Mouse (Mus musculus) neural tube, embryonic 14.5 days (tissue): ENCODE results near the gene Rcn3. TPM values are rescaled to one million over a fixed set of nuclear protein-coding genes. Genes with fewer than 3 reads are reported as not detected.
"Not testable (repeated sequence)": the region's sequence is repeated elsewhere in the genome, so short reads cannot be mapped to it uniquely, and the experiment has no call there.

Experiments
- ATAC-seq: fragments of 200-750 bp; cut with Nextera tagmentation; 2 replicates; pipeline ENCODE4 v1.8.0; 2017; ENCODE audit warnings: low read depth, mild to moderate bottlenecking, moderate TSS enrichment, moderate library complexity
- H3K27ac ChIP-seq: fragments of 300-500 bp; sonication (generic); 2 replicates; pipeline ENCODE4 v1.5.1; 2014; ENCODE audit warnings: low read depth, mild to moderate bottlenecking, control low read depth, low read length, moderate library complexity, mixed read lengths
- H3K27me3 ChIP-seq: fragments of 300-500 bp; sonication (generic); 2 replicates; pipeline ENCODE4 v1.6.1; 2014; ENCODE audit warnings: low read length; ENCODE audit not compliant: control insufficient read depth, insufficient read depth
- H3K36me3 ChIP-seq: fragments of 300-500 bp; sonication (generic); 2 replicates; pipeline ENCODE4 v1.6.1; 2014; ENCODE audit warnings: low read length, mixed read lengths; ENCODE audit not compliant: control insufficient read depth, insufficient read depth
- H3K4me1 ChIP-seq: fragments of 300-500 bp; sonication (generic); 2 replicates; pipeline ENCODE4 v1.6.1; 2014; ENCODE audit warnings: low read length; ENCODE audit not compliant: control insufficient read depth, insufficient read depth
- H3K4me2 ChIP-seq: fragments of 300-500 bp; sonication (generic); 2 replicates; pipeline ENCODE4 v1.6.1; 2014; ENCODE audit warnings: mild to moderate bottlenecking, low read depth, low read length, control low read depth
- H3K4me3 ChIP-seq: fragments of 300-500 bp; sonication (generic); 2 replicates; pipeline ENCODE4 v1.5.1; 2014; ENCODE audit warnings: low read depth, low read length, control low read depth, mixed read lengths
- H3K9ac ChIP-seq: fragments of 300-500 bp; sonication (generic); replicated peaks from 2 replicates; pipeline ENCODE4 v1.6.1; 2014; ENCODE audit warnings: low read depth, mild to moderate bottlenecking, control low read depth, low read length, mixed read lengths
- H3K9me3 ChIP-seq: fragments of 300-500 bp; sonication (generic); 2 replicates; pipeline ENCODE4 v1.6.1; 2016; ENCODE audit warnings: low read length; ENCODE audit not compliant: control insufficient read depth
- WGBS: fragments of 180-500 bp; shearing (Covaris S2); extraction: QIAGEN DNeasy Blood & Tissue Kit; methylation state at CpG from one replicate; pipeline ENCODE4 v1.1.7; 2014; 5-methylcytosine and 5-hydroxymethylcytosine counted together
- polyA plus RNA-seq: library from polyadenylated mRNA; unstranded; fragments of >200 nt; fragmentation: Nextera tagmentation; extraction: Ambion mirVana; gene quantifications from 2 replicates; pipeline ENCODE4 v1.2.1, GENCODE M21; 2014

The Rcn3 gene
- polyA plus RNA-seq, 1 experiment from 2014 or later = 23.7 TPM

DNA sequence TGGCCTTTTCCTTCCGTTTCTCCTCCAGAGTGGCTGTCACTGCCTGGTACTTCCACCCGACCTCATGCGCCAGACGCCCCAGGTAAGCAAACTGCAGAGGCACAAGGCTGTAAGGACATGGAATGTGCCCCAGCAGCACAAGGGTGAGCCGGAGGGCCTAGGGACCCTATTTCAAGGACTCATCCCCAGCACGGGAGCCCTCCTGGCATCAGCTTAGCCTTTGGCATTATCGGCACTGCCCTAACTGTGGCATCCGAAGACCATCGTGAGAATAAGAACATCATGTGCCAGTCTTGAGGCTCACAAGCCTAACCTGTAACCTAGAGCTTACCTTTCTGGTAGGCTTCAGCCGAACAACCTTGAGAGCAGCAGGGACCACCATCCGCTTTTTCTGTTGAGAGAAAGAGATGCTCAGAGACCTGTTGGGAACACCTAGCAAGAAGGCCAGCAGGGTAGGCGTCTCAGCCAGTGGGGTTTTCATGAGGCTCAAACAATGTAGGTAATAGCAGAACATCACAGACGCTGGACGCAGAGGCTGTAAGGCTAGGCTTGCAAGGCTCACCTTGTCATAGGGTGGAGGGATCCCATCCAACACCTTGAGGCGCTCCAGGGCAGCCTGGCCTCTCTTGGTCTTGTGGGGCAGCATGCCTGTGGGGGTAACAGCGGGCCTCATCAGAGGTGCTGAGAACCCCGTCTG lies 34.3 kb upstream of the Rcn3 start:
- 80% methylated on average over 17 of the region's 17 CpGs for WGBS
- H3K9me3 ChIP-seq = no peaks in the 10 kb centered on the region
- peaks cover 41% of the 10 kb centered on the region for H3K36me3 ChIP-seq
- 0 out of 2 replicates have a peak overlapping the region, but pooled peaks have one; percentile 77 for H3K4me2 ChIP-seq
- H3K27me3 ChIP-seq = no peaks in the 10 kb centered on the region; the same call in 1 of the 2 replicates
- no peak for ATAC-seq
- H3K27ac ChIP-seq = 0 out of 2 replicates have a peak overlapping the region, but pooled peaks have one; percentile 16
- no peak overlapping the region for H3K4me3 ChIP-seq
- peaks cover 27% of the 10 kb centered on the region for H3K4me1 ChIP-seq
- peak overlapping the region; percentile 16; the same call in 1 of the 2 replicates for H3K9ac ChIP-seq

DNA sequence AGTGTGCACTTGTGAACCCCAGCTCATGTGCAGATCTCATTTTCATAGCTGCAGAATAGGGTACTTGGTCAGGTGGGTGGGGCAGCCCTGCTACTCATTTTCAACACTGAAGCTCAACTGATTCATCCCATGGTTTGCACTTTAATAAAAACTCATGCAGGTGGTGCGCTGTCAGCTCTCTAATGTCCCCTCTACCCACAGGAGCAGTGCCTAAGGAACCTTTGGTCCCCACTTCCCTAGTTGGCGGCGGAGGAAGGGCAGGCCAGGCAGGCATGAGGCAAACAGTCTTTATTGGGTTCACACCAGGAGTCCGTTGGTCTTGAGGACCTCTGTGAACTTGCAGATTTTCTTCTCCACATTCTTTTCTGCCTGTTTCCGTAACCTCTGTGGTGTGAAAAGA lies 33.6 kb upstream of the Rcn3 start:
- not testable (repeated sequence) for H3K4me3 ChIP-seq, H3K27me3 ChIP-seq, H3K4me2 ChIP-seq, H3K9me3 ChIP-seq, ATAC-seq, H3K9ac ChIP-seq
- Histone ChIP-seq H3K27ac (peak overlapping the region; percentile 87), H3K4me1 (peaks cover 27% of the 10 kb centered on the region), H3K36me3 (peaks cover 47% of the 10 kb centered on the region)
- WGBS = 47% methylated on average over 5 of the region's 5 CpGs

DNA sequence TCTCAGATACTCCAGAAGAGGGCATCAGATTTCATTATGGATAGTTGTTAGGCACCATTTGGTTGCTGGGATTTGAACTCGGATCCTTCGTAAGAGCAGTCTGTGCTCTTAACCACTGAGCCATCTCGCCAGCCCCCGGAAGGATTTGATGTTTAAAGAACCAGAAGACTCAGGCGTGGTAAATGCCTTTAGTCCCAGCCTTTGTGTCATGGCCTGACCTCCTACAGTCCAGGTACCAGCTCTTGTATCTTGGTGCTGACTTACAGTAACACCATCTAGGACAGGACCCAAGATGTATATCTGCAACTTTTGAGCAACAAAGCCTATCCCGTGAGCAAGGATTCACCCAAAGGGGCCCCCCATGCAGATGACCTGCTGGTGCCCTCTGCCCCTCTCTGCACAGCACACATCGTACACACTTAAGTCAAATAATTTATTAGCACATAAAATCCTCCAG lies 33.2 kb upstream of the Rcn3 start:
- Histone ChIP-seq H3K36me3 (peaks cover 52% of the 10 kb centered on the region), H3K4me2 (peak overlapping the region; percentile 57), H3K4me3 (no peak overlapping the region; the same call in 1 of the 2 replicates), H3K4me1 (peaks cover 27% of the 10 kb centered on the region), H3K27ac (peak overlapping the region; percentile 87), H3K27me3 (no peaks in the 10 kb centered on the region; the same call in 1 of the 2 replicates), H3K9ac (no peak overlapping the region), H3K9me3 (no peaks in the 10 kb centered on the region)
- no peak for ATAC-seq
- 7% methylated on average over 7 of the region's 7 CpGs for WGBS

DNA sequence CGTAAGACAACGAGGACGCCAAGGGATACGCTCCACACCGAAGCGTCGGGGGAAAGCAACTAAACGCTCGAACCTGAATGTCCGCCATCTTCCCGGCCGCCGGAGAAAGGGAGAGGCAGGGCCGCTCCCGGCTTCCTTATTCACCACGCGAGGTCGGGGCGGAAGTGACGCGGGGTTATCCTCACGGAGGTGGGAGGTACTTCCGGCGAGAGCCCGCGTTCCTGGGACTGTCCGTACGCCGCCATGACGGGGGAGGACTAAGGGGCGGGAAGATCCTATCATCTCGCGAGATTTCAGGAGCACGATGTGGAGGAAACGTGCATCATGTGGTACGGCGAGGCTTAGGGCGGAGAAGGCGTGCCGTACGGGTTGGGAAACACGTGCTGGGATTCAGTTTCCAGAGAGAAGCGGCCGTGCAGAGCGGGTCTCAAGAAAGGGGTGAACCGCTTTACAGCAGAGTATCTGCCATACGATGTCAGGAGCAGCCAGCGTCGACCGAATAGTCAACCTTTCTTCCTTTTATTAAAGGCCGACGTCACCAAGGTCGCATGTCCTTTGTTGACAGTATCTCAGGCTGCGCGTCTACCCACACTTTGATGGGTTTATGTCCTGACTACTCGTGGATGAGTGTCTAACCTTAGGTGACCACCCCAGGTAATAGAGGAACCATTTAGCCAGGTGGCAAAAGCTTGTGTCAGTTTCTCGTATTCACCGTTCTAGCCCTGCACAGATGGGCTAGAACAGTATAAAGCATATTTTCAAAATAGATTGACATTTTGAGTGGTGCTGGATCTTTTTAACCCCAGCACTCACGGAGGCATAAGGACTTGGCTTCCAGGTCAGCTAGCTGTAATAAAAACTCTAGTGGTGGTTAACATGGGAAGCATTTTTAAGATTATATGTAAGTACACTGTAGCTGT lies 32.5 kb upstream of the Rcn3 start, which contains the start of gene Rps11:
TSS of gene Rps11 (minus strand) at position 216 of the 920 bp plus-strand sequence.
- peak within 1 kb of the TSS; percentile 98 for H3K9ac ChIP-seq
- WGBS = under 1% methylated on average over 59 of the region's 59 CpGs
- no peaks in the 10 kb centered on the region for H3K9me3 ChIP-seq
- H3K4me1 ChIP-seq = peaks cover 27% of the 10 kb centered on the region
- H3K4me2 ChIP-seq = peak within 1 kb of the TSS; percentile 94
- peak within 1 kb of the TSS; percentile 96 for H3K4me3 ChIP-seq
- peak within 1 kb of the TSS; percentile 91 for H3K27ac ChIP-seq
- H3K36me3 ChIP-seq = peaks cover 58% of the 10 kb centered on the region
- ATAC-seq = peak; percentile 90
- H3K27me3 ChIP-seq = no peaks in the 10 kb centered on the region; the same call in 1 of the 2 replicates

DNA sequence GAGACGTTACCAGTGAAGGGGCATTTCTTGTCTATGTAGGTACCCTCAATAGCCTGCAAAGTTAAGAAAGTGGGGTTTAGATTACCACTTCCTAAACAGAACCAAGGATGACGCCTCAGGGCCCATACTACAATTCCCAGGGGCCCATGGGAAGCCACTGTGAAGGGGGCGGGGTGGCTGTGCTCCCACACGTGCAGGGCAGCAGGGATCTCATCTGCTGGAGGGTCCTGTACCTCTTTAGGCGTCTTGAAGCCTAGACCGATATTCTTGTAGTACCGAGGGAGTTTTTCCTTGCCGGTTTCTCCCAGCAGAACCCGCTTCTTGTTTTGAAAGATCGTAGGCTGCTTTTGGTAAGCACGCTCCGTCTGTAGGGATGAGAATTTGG lies 31.2 kb upstream of the Rcn3 start:
- no peak for ATAC-seq
- Histone ChIP-seq H3K27ac (peak overlapping the region; percentile 91; the same call in 1 of the 2 replicates), H3K9me3 (no peaks in the 10 kb centered on the region), H3K4me1 (peaks cover 27% of the 10 kb centered on the region), H3K4me2 (peak overlapping the region; percentile 94), H3K9ac (peak overlapping the region; percentile 98), H3K36me3 (peaks cover 63% of the 10 kb centered on the region), H3K4me3 (peak overlapping the region; percentile 96), H3K27me3 (no peaks in the 10 kb centered on the region)
- WGBS = 23% methylated on average over 12 of the region's 12 CpGs

DNA sequence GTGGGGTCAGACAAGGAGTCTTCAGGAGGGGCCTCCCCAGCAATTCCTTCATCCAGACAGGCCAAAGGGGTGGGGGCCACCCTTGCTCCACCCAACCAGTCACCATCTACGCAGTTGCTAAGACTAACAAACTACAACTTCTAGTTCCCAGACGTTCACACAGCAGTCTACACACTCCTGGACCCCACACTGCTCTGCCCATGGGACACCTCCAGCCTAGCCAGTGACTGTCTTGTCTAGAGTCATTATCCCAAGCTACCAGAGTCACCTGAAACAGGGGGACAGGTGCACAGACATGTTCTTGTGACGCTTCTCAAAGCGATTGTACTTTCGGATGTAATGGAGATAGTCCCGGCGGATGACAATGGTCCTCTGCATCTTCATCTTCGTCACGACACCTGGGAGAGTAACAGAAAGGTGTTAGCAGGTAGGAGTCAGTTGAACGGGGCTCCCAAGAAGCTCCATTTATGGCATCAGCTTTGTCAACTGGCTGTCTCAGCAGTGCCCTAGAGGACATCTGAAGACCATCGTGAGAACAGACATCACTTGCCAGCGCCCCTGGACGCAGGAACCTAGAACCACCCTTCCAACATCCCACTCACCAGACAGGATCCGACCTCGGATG lies 30.7 kb upstream of the Rcn3 start:
- H3K4me1 ChIP-seq = peaks cover 27% of the 10 kb centered on the region
- 0 out of 2 replicates have a peak overlapping the region, but pooled peaks have one; percentile 32 for H3K9ac ChIP-seq
- peak overlapping the region; percentile 96 for H3K4me3 ChIP-seq
- H3K4me2 ChIP-seq = peak overlapping the region; percentile 94
- ATAC-seq = no peak
- H3K27ac ChIP-seq = no peak overlapping the region
- no peaks in the 10 kb centered on the region for H3K9me3 ChIP-seq
- H3K27me3 ChIP-seq = no peaks in the 10 kb centered on the region
- H3K36me3 ChIP-seq = peaks cover 67% of the 10 kb centered on the region
- 88% methylated on average over 15 of the region's 15 CpGs for WGBS

DNA sequence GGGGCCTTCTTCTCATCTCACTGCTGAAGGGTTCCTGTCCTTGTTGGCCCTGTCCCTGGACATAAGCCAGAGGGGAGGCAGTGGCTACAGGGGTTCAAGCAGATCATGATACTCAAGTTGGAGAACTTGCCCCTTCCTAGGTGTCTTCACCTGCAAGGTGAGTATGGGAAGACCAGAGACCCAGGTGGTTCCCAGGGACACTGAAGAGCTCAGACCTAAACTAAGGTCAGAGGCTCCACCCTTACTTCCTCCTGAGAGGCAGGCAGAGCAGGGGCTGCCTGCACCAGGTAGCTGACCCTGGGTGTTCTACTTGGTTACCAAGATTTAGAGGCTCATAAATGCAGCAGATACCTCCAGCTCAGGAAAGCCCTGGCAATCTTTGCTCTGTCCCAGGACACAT lies 29.9 kb upstream of the Rcn3 start:
- H3K4me3 ChIP-seq = no peak overlapping the region
- H3K9me3 ChIP-seq = no peaks in the 10 kb centered on the region
- no peaks in the 10 kb centered on the region for H3K27me3 ChIP-seq
- no peak overlapping the region for H3K4me2 ChIP-seq
- H3K4me1 ChIP-seq = peaks cover 21% of the 10 kb centered on the region
- no peak for ATAC-seq
- H3K36me3 ChIP-seq = peaks cover 62% of the 10 kb centered on the region
- H3K27ac ChIP-seq = no peak overlapping the region
- H3K9ac ChIP-seq = no peak overlapping the region

DNA sequence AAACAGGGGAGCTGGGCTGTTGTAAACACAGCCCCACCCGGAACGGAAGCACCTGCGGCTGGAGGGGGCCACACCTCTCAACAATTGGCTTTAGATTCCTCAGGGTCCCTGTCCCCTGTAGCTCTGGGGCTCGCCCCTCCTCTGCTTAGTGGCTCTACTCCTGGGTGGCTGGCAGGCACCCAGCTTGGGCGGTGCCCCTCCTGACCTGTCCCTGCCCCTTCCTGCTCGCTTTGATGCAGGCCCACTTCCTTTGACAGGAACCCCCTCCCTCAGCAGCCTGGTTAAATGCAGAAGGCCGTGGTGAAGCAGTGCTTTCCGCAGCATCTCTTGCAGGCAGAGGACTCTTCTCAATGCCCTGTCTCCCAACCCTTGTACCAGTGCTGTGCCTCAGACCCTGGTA lies 29.4 kb upstream of the Rcn3 start:
- H3K4me1 ChIP-seq = peaks cover 15% of the 10 kb centered on the region
- no peak overlapping the region for H3K4me2 ChIP-seq
- 76% methylated on average over 8 of the region's 8 CpGs for WGBS
- no peaks in the 10 kb centered on the region for H3K27me3 ChIP-seq
- ATAC-seq = no peak
- H3K4me3 ChIP-seq = no peak overlapping the region
- 0 out of 2 replicates have a peak overlapping the region, but pooled peaks have one; percentile 25 for H3K9ac ChIP-seq
- H3K27ac ChIP-seq = no peak overlapping the region
- peaks cover 56% of the 10 kb centered on the region for H3K36me3 ChIP-seq
- no peaks in the 10 kb centered on the region for H3K9me3 ChIP-seq
